Mouse (Mus musculus) layer of hippocampus, adult 11-12 months (tissue): Measurements from ENCODE around the gene Galnt10.

Source experiments
- DNase-seq: peaks from one replicate; pipeline ENCODE4 v3.0.0; 2022; ENCODE audit warnings: low spot score

Galnt10 gene

DNA sequence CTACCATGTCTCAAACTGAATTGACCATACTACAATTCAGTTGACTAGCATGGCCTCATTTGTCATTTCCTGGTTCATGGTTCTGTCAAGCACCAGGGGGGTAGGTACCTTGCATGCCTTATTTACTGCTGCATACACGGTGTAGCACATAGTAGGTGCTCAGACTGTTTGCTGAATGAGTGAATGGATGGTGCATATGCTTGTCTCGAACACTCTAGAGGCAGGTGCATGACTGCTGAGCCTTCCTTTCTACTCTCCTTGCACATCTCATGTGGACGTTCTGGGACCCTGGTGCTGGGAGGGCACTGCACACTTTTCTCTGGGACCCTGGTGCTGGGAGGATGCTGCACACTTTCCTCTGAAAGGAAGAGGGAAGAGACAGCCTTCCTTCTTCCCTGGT, 13.0 kb downstream of the Galnt10 start:
- DNase-seq, result no peak

DNA sequence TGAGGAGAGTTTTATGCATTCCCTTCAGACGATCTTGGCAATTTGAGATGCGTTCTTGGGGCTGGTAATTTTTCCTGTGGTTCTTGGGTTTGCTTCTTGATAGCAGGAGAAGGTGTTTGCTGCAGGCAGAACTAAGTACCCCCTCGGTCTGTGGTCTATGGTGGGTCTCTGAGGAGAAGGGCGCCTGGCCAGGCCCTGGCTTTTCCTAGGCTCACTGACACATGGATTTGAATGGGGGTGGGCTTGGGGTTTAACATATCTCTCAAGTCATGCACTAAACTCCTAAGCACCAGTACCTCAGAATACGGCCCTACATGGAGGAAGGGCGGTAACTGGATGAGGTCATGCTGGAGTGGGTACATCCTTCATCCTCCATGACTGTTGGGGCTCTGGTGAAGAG, 13.5 kb downstream of the Galnt10 start:
- DNase-seq, result no peak

DNA sequence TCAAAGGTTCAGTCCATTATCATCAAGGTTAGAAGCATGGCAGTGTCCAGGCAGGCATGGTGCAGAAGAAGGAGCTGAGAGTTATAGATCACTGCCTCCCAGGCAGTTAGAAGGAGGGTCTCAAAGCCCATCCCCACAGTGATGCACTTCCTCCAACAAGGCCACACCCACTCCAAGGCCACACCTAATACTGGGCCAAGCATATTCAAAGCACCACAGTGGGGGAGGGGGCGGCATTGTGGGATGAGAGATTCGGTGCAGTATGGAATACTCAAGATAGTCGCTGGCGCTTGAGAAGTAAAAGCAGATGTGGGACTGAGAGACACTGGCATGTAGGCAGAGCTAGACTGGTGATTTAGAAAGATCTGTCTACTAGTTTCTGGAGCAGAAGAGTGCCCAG, 14.9 kb downstream of the Galnt10 start:
- no peak for DNase-seq

DNA sequence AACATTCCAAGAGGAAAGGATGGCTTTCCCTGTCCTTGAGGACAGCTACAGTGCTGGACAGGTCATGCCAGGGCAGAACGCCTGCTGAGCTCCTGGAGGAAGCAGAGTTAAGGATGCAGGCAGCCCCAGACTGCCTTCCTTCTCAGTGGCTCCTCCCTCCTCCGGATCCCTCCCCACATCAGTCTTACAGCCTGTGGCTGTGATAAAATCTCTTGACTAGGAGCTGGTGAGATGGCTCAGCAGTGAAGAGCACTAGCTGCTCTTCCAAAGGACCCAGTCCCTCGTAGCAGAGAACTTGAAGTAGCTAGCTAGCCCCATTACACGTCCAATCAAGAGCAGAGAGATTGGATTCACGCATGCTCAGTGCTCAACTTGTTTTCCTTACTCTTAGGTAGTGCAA, 15.6 kb downstream of the Galnt10 start:
- DNase-seq, result no peak

DNA sequence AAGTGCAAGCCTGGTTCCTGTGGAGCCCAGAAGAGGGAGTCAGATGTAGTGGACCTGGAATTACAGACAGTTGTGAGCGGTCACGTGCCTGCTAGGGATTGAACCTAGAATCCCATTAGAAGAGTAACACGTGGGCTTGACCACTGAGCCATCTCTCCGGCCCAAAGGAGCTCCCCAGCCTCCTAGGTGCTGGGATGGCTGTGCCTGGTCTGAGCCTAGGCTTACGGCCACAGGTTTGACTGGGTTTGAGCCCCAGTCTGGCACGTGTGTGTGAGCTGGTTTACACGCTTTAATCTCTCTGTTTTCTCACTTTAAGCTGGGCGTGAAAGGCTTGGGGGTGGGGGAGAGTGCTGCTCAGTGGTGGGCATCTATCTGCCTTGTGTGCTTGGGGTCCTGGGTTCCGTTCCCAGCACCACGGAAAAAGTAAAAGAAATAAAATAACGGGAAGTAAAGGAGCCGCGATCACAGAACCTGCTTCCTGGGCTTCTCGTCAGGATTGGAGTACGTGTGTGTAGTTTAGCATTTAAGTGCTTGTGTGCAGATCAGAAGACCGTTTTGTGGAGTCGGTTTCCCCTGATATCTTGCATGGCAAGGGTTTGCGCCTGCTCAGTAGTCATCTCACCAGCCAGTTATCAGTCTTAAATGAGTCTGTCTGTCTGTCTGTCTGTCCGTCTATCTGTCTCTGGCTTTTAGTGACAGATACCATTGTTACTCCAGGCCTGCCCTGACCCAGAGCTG, 16.4 kb downstream of the Galnt10 start:
- no peak for DNase-seq

DNA sequence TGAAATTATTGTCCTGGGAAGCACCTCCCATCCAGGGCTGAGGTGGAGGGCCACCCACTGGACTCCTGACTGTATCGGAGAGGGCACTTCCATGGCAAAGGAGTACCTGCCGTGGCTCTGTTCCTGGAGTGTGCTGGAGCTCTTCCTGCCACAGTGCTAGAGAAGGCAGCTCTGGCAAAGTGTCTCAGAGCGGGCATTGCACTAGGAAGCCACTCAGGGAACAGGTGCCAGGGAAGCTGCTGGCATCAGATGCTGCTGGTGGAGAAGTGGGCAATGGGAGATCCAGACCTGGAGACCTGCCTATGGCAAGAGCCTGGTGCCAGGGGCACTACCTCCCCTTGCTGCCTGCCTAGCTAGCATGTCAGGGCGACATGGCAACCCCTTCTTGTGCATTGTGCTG, 17.0 kb downstream of the Galnt10 start:
- DNase-seq, result no peak

DNA sequence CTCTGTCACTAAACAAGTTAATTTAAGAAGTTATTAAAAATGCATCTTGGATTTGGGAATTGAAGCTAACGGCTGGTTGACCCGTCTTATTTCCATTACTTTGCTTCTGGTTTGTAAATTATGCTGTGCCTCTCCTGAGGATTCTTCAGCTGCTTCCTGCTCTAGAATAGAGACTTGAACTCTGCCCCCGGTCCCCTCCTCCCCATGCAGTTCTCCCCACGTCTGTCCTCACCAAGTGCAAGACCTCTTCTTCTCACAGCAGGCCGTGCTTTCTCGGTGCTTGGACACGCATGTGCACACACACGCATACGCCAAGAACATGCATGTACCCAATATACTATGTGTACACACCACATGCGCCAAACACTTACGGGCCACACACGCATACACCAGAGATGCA, 18.0 kb downstream of the Galnt10 start:
- DNase-seq, result no peak

DNA sequence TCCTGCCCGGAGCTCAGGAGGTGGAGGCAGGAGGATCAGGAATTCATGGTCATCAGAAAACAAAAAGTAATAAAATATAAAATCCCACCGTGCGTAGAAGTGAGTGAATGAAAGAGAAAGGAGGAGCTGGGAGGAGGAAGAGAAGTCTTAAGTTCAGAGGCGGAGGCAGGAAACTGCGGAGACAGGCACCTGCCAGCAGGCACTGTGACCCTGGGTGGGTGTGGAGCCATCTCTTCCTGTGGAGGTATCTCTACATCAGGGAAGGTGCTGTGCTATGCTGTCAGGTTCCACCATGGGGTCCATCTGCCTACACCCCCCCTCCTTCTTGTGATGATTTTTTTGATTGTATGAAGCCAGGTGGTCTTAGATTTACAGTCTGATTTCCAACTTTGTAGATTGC, 19.5 kb downstream of the Galnt10 start:
- DNase-seq, result no peak

DNA sequence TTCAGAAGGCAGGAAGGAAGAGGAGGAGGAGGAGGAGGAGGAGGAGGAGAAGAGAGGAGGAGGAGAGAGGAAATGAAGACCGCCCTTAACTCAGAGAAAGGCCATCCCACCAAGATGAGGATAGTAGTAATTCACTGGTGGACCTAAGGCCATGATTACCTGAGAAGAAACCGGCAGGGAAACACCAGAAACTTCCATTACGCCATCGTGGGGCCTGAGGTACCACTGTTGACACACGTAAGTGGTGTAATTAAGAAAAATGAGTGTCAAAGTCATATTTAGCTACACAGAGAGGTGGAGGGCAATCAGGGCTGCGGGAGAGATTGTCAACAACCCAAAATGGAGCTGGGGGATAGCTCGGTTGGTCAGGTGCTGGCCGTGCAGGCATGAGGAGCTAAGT, 23.0 kb downstream of the Galnt10 start:
- no peak for DNase-seq

DNA sequence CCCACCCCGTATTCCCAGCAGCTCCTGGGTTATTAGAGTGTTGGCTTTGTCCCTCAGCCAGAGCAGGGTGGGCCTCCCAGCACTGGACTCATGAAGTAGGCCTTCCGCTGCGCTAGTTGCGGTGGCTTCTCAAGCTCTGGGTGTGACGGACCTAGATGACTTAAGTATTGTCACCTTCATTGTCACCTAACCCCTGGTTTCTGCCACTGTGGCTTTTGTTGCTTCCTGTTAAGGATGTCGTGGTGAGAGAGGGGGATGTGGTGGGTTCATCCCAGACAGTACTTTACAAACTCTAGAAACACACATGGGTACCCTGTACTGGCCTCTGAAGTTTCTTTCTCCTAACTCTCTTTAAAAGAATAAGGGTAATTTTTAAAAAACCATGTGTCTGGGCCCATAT, 24.3 kb downstream of the Galnt10 start:
- no peak for DNase-seq

DNA sequence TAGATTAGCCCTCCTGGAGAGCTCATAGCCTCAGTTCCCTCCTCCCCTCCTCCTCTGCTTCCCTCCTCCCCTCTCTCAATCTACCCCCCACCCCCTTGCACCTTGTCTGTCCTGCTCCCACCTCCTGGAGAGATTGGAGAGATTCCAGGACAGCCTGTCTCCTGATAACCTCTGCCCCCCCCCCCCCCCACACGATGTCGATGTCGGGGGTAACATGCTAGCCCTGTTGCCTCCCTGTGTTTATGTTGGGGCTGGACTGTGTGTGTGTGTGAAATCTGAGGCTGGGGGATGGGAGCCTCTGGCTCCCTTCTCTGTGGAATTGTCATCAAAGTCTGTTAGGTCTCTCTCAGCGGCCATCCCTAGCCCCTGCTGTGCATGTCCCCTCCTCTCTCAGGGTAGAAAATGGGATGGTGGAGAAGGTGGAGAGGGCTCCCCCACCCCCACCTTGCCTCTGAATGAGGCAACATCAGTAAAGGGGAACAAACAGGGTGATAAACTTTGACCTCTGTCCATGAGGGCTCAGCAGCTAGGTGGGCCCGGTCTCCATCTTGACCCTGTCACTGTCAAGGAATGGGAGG, 26.0 kb downstream of the Galnt10 start:
- DNase-seq, result no peak

DNA sequence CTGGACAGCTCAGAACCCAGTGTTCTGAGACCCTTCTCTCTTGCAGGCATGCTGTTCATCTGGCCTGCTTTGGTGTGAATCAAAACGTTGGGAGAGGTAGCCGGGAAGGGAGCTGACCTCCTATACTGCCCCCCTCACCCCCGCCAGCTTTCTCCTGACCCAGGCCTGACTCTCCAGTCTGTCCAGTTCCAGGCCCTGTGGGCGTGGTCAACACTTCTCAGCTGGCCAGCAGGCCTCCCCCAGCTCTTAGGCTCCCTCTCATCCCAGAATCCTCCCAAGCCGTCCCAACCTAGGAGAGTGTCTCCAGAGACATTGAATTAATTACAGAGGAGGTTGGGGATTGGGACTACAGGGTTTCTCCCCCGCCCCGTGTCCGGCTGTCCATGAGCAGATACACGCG, 26.6 kb downstream of the Galnt10 start:
- DNase-seq, result no peak

DNA sequence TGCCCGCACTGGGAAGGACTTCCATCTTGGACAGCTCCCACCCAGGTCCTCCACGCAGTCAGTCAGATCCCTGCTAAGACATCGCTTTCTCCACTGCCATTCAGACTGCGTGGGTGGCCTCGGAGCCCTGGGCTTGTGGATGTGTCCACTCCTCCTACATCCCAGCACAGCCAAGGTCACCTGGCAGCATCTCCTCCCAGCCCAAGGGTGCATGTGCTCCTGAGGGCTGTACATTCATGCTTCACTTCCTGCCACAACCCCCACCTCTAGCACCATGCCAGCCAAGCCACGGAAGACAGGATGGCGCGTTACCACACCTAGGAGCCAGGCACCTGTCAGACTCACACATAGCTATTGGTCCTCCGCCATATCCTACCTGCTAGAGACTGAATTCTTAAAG, 27.8 kb downstream of the Galnt10 start:
- DNase-seq, result no peak

DNA sequence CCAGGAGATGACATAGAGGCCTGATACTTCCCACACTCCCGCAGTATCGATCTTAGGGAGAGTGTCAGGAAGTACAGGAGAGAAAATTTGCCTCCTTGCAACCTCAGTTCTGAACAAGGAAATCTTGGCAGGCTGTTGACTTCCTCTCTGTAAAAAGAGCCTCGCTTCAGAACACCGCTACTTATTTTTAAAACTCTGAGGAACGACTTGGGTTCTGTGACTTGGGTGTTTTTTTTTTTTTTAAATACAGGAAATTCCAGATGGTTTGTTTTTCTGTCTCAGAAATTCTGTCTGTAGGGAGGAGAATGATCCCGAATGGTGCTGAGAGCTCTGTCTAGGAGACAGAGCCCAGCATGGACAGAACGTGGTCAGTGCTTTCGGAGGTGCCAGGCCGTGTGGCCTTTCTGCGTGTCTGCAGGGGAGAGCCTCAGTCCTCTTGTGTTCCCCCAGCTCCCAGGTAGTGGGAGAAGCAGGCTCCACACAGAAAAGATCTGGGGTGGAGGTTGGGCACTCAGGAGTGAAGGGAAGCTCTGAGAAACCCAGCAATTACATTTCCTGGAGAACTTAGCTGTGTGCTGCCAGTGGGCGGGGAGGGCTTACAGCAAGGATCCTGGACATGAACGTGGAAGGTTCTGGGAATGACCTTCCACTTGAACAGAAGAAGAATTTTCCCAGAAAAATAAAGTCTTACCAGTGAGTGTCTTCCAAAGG, 28.9 kb downstream of the Galnt10 start:
- DNase-seq, result no peak

DNA sequence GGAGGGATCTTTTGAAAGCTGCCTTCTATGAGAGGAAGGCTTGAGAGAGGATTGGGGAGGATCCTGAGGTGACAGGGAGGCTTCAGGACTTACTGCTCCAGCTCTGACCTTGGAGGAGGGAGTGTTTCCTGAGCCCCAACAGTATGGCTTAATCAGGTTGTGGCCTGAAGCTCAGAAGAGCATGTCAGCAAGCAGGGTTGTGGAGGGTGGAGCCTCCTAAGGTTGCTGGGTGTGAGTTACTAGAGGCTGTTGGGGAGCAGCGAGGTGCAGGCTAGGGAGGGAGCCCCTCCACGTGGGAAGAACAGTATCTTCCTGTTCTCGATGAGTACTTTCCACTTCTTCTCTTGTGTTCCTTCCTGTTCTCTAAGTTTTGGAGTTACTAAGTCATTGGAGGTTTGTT, 32.0 kb downstream of the Galnt10 start:
- no peak for DNase-seq

DNA sequence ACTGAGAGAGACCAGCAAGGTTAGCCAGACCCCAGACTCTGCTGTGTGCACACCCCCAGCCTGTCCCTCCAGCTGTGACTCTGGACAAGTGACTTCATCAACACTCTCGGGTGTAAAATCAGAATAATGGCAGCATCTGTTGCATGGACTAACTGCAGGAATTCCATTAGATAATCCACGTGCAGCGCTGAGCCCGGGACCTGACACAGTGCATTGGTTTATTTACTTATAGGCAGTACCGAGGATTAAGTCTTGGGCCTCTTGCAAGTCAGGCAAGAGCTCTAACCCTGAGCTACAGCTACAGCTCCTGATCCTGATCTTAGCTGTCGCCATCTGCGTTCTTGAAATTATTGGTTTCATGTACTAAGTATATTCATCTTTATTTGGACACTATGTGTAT, 37.3 kb downstream of the Galnt10 start:
- DNase-seq, result no peak

DNA sequence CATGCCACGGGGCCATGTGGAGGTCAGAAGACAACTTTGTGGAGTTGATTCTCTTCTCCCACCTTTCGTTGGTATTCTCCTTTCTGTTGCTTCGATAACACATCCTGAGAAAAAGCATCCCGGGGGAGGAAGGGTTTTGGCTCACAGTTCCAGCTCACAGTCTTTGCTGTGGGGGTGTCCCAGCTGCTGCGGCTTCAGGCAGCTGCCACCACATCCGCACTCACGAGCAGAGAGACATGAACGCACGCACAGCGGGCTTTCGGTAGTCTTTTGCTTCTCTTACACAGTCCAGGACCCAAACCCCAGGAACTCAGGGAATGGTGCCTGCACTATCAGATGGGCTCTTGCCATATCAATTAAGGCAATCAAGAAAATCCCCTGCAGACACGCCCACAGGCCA, 37.9 kb downstream of the Galnt10 start:
- no peak for DNase-seq

DNA sequence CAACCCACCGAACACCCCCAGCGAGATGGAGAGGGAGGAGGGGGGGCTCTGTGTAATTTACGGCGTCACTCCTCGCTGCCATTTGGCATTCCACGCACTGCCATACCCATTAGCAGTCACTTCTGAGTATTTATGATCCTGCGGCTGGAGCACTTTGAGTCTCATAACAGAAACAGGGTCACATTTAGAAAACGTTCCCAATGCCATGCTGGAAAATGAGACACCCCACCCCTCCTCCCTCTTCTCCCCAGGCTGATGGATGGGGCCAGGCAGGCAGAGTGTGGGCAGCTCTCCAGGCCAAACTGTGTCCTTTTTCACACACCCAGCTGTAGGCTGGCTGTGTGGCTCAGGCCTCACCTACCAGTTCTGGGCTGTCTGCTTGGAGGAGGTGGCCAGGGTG, 38.7 kb downstream of the Galnt10 start:
- no peak for DNase-seq

DNA sequence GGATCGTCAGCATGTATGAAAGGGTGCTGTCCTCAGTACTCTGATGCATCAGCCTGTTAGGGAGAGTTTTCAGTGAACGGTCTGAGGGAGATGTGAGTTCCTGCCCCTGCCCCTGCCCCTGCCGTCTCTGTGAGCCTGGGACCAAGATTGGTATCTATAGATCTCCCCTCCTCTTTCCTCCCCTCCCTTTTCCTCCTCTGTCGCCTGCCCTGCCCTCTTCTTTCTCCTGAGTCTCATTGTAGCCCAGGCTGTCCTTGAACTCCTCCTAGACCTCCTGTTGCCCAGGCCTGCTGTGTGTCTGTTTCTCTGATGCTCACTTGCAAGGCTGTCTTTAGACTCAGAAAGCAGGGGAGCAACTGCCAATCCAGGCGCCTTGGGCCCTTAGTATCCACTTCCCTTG, 39.6 kb downstream of the Galnt10 start:
- DNase-seq, result no peak

DNA sequence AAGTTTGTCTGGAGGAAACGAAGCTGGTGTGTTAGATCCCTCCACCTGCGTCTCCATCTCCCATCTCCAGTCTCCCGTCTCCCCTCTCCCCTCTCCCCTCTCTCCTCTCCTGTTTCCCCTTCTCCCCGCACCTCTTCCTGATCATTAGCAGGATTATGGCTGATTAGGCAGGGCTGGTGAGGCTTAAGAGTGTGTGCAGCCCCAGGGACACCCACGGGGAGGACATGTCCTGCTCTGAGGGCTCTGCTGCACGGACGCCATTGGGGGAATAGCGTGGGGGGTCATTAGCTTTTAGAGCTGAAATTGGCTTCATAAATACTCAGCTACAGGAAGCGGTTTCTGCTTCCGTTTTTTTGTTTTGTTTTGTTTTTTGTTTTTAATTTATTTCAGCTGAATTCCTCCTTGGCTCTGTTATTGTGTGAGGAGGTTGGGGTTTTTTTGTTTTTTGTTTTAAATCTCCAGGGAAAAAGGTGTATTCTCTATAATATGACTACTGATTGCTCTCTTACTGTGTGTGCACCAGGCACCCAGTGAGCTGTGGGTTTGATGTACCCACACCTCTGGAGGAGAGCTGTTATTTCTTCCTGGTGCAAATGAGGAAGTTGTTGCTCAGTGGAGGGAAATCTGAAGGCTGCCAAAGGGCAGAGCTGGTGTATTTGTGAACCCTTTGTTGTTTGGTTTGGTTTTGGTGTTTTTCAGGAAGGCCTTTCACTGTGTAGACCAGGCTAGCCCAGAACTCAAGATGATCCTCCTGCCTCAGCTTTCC, 40.6 kb downstream of the Galnt10 start:
- no peak for DNase-seq

DNA sequence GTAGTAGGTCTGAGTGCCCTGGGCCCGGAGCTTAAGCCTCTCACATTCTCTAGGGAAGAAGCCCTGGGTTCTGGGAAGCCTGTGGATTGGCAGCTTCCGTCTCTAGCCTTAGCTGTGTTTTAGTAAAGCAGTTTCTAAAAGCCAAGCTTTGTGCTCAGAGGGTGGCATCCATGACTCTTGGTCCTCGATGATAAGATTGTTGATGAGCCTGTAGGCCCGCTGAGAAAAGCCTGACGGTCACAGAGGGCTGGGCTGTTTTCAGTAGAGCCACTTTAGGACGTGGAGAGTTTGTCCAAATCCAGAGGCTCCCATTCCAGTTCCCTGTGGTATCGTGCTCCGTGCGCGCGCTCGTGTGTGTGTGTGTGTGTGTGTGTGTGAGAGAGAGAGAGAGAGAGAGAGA, 41.6 kb downstream of the Galnt10 start:
- no peak for DNase-seq

DNA sequence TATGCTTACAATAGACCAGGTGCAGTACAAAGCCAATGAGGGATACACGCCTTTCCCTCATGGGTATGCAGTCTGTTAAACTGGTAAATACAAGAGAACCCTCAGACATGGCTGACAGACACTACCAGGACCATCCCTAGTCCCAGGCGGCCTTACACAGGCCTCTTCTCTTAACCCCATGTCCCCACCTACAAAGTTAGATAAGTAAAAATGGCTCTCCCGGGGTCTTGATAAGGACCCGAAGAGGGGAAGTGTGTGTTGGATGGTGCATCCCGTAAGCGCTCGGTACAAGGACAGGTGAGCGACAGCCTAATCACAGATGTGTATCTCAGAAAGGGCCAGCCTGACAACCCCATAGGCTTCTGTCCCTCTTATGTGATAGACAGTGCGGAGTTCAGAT, 42.0 kb downstream of the Galnt10 start:
- no peak for DNase-seq
